Mouse (Mus musculus) myocyte (in vitro differentiated cells): ENCODE measurements at regions not wholly inside any gene's neighbourhood (a gene's known extent, or its start where the extent isn't known, plus 50 kb on each side); places are given as distances from the start of the nearest gene placed in this dataset.

Experiments used
- H3K27me3 ChIP-seq: one replicate; pipeline ENCODE4 v1.6.1; 2011; ENCODE audit not compliant: control insufficient read depth, insufficient read depth, insufficient read length
- H3K36me3 ChIP-seq: one replicate; pipeline ENCODE4 v1.6.1; 2011; ENCODE audit not compliant: control insufficient read depth, insufficient read depth
- H3K4me2 ChIP-seq: one replicate; pipeline ENCODE4 v1.6.1; 2011; ENCODE audit warnings: low read depth, control low read depth
- H3K4me3 ChIP-seq: one replicate; pipeline ENCODE4 v1.5.1; 2011; ENCODE audit warnings: mild to moderate bottlenecking, control low read depth, moderate library complexity
- H3K79me2 ChIP-seq: one replicate; pipeline ENCODE4 v1.6.1; 2011; ENCODE audit not compliant: control insufficient read depth, insufficient read depth
- H3ac ChIP-seq: one replicate; pipeline ENCODE4 v1.6.1; 2011; ENCODE audit not compliant: control insufficient read depth, insufficient read length
- CEBPB ChIP-seq: IDR thresholded peaks from 2 replicates; pipeline ENCODE4 v1.6.1; 2011; ENCODE audit warnings: mild to moderate bottlenecking, moderate library complexity; ENCODE audit not compliant: poor library complexity, insufficient read depth, severe bottlenecking
- E2F4 ChIP-seq: IDR thresholded peaks from one replicate; pipeline ENCODE4 v1.6.1; 2011; ENCODE audit warnings: mild to moderate bottlenecking, control low read depth, moderate library complexity; ENCODE audit not compliant: insufficient read depth
- MAX ChIP-seq: IDR thresholded peaks from one replicate; pipeline ENCODE4 v1.6.1; 2011; ENCODE audit warnings: low read depth, mild to moderate bottlenecking, control low read depth
- MYOD1 ChIP-seq, 3 experiments: IDR thresholded peaks; one replicate each; pipeline ENCODE4 v1.6.1; 2011; ENCODE audit warnings: control low read depth in 2 of 3, low read depth in 2 of 3, mild to moderate bottlenecking in 2 of 3, moderate library complexity in 1 of 3; ENCODE audit not compliant: insufficient read length in 2 of 3, control insufficient read depth in 1 of 3
- MYOG ChIP-seq, 3 experiments: IDR thresholded peaks; one replicate each; pipeline ENCODE4 v1.6.1; 2011; ENCODE audit warnings: control low read depth in 2 of 3, low read depth in 2 of 3, mild to moderate bottlenecking in 2 of 3; ENCODE audit not compliant: insufficient read length in 2 of 3, control insufficient read depth in 1 of 3, insufficient read depth in 1 of 3
- POLR2A ChIP-seq: IDR thresholded peaks from one replicate; pipeline ENCODE4 v1.6.1; 2011; ENCODE audit warnings: low read depth, mild to moderate bottlenecking, control low read depth, moderate library complexity; ENCODE audit not compliant: insufficient read length
- POLR2AphosphoS2 ChIP-seq: IDR thresholded peaks from one replicate; pipeline ENCODE4 v1.6.1; 2011; ENCODE audit warnings: low read depth, control low read depth; ENCODE audit not compliant: insufficient read length
- REST ChIP-seq: IDR thresholded peaks from one replicate; pipeline ENCODE4 v1.6.1; 2011; ENCODE audit warnings: mild to moderate bottlenecking, control low read depth, moderate library complexity; ENCODE audit not compliant: insufficient read depth, insufficient read length
- SRF ChIP-seq: IDR thresholded peaks from one replicate; pipeline ENCODE4 v1.6.1; 2011; ENCODE audit warnings: low read depth; ENCODE audit not compliant: control insufficient read depth, insufficient read length
- TCF12 ChIP-seq: IDR thresholded peaks from one replicate; pipeline ENCODE4 v1.6.1; 2011; ENCODE audit warnings: mild to moderate bottlenecking, control low read depth; ENCODE audit not compliant: poor library complexity, insufficient read depth, severe bottlenecking
- TCF3 ChIP-seq: IDR thresholded peaks from one replicate; pipeline ENCODE4 v1.6.1; 2011; ENCODE audit warnings: low read depth, control low read depth; ENCODE audit not compliant: insufficient read length
- USF1 ChIP-seq: IDR thresholded peaks from one replicate; pipeline ENCODE4 v1.6.1; 2011; ENCODE audit warnings: low read depth, mild to moderate bottlenecking, control low read depth, moderate library complexity

- no peaks in the 10 kb centered on the region for H3K36me3 ChIP-seq
- TF ChIP-seq TCF3 (no peak), CEBPB (no peak), TCF12 (no peak), POLR2A (no peak), MAX (no peak), MYOD1 (IDR thresholded peaks at IDR 0.05; ENCODE audit: control insufficient read depth in 1 of 3, insufficient read length in 2 of 3, low read depth in 2 of 3) (no peak), SRF (no peak), REST (no peak), E2F4 (no peak), USF1 (no peak), POLR2AphosphoS2 (no peak), MYOG (IDR thresholded peaks at IDR 0.05; ENCODE audit: control insufficient read depth in 1 of 3, insufficient read depth in 1 of 3, insufficient read length in 2 of 3, low read depth in 2 of 3) (no peak)
- no peaks in the 10 kb centered on the region for H3K27me3 ChIP-seq
- H3K4me3 ChIP-seq, result no peak overlapping the region
- no peaks in the 10 kb centered on the region for H3K79me2 ChIP-seq
- H3K4me2 ChIP-seq, result no peak overlapping the region
- no peak overlapping the region for H3ac ChIP-seq
These were observed 139.4 kb upstream of the Smim15 start for GRCm38 (mm10) chr13:107904851-107905250.

DNA sequence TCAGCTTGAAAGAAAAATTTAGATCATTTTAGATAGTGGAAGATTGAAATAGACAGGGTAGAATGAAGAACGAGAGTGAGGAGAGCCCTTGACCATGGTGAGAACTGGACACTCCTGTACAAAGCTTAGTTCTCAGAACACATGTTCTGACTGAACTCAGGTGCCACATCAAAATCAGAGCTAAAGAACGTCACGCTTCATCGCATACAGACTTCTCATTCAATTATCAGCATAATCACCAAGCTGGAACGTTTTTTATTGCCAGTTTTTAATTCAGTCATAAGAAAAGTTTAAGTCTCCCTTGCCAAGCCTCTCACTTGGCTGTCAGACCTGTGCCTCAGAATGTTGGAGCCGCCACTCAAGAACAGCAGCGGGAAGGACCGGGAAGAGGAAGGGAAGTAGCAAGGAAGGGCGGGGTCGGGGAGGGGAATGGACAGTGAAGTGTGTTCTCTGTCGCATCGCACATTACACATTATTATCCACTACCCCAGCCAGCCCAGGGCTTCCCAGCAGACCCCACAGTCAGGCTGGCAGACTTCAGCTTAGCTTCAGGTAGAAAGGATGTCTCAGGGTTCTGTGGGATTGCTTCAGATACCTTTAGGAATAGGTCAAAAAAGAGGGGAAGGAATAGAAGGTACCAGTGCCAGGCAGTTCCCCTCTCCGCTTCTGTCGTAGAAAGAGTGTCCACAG is 140.1 kb upstream of the Smim15 start:
- no peaks in the 10 kb centered on the region for H3K79me2 ChIP-seq
- H3K4me3 ChIP-seq, result no peak overlapping the region
- TF ChIP-seq REST (no peak), TCF3 (no peak), MYOG (IDR thresholded peaks at IDR 0.05; ENCODE audit: control insufficient read depth in 1 of 3, insufficient read depth in 1 of 3, insufficient read length in 2 of 3, low read depth in 2 of 3) (no peak), CEBPB (no peak), TCF12 (no peak), SRF (no peak), E2F4 (no peak), MYOD1 (IDR thresholded peaks at IDR 0.05; ENCODE audit: control insufficient read depth in 1 of 3, insufficient read length in 2 of 3, low read depth in 2 of 3) (no peak), MAX (no peak), POLR2A (no peak), POLR2AphosphoS2 (no peak), USF1 (no peak)
- H3K4me2 ChIP-seq, result no peak overlapping the region
- no peaks in the 10 kb centered on the region for H3K36me3 ChIP-seq
- H3K27me3 ChIP-seq, result no peaks in the 10 kb centered on the region
- H3ac ChIP-seq, result no peak overlapping the region

GRCm38 (mm10) chr13:107903150-107903959 is 140.9 kb upstream of the Smim15 start:
- H3K27me3 ChIP-seq, result no peaks in the 10 kb centered on the region

GRCm38 (mm10) chr13:107902800-107903149 is 141.5 kb upstream of the Smim15 start:
- H3K4me2 ChIP-seq, result no peak overlapping the region
- no peak overlapping the region for H3K4me3 ChIP-seq
- no peaks in the 10 kb centered on the region for H3K27me3 ChIP-seq
- no peaks in the 10 kb centered on the region for H3K79me2 ChIP-seq
- no peaks in the 10 kb centered on the region for H3K36me3 ChIP-seq
- H3ac ChIP-seq, result no peak overlapping the region
- no peak for TF ChIP-seq MYOD1 (IDR thresholded peaks at IDR 0.05; ENCODE audit: control insufficient read depth in 1 of 3, insufficient read length in 2 of 3, low read depth in 2 of 3)
- no peak for TF ChIP-seq E2F4
- TF ChIP-seq MAX, result no peak

More at GRCm38 (mm10) chr13:107903150-107903959, 140.9 kb upstream of the Smim15 start:
- TF ChIP-seq CEBPB (no peak), TCF12 (no peak), TCF3 (no peak), USF1 (no peak), E2F4 (no peak), SRF (no peak), MAX (no peak), MYOD1 (IDR thresholded peaks at IDR 0.05; ENCODE audit: control insufficient read depth in 1 of 3, insufficient read length in 2 of 3, low read depth in 2 of 3) (no peak), MYOG (IDR thresholded peaks at IDR 0.05; ENCODE audit: control insufficient read depth in 1 of 3, insufficient read depth in 1 of 3, insufficient read length in 2 of 3, low read depth in 2 of 3) (no peak), POLR2A (no peak), REST (no peak), POLR2AphosphoS2 (no peak)
- no peak overlapping the region for H3ac ChIP-seq
- no peaks in the 10 kb centered on the region for H3K79me2 ChIP-seq
- H3K4me2 ChIP-seq, result no peak overlapping the region
- no peak overlapping the region for H3K4me3 ChIP-seq
- H3K36me3 ChIP-seq, result no peaks in the 10 kb centered on the region
